Mouse (Mus musculus) c-Kit-negative CD71-positive TER-119-positive erythroid progenitor cells, embryonic 14.5 days (primary cell): ENCODE results near the gene BC029722.
"Not testable (repeated sequence)": the region's sequence is repeated elsewhere in the genome, so short reads cannot be mapped to it uniquely, and the experiment has no call there.

Experiments used
- DNase-seq: peaks from one replicate; pipeline ENCODE4 v3.0.0-alpha.2; 2013; ENCODE audit warnings: low read depth, low spot score

BC029722 gene

DNA sequence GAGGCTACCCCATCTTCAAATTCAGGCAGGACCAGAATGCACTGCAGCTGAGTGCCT is at the start of gene BC029722:
TSS of gene BC029722 (minus strand) at position 35 of the 57 bp plus-strand sequence.
- no peak for DNase-seq

DNA sequence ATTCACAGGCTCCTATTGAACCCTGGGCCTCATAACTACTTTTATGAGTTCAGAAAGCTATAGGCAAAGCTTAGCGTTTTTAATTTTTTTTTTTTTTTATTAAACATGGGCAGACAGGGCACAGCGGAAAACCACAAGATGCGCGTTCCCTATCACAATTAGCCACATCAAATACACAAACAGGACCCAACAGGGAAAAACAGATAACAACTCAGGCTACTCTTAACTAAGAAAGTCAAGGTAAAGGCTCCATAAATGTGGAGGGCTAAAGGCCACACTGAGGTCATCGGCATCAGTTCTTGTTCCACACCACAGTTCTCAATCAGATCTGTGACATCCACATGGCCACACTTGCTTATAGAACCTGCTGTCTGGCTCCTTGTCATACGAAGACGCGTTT is 49.1 kb upstream of the BC029722 start:
- DNase-seq, result no peak

DNA sequence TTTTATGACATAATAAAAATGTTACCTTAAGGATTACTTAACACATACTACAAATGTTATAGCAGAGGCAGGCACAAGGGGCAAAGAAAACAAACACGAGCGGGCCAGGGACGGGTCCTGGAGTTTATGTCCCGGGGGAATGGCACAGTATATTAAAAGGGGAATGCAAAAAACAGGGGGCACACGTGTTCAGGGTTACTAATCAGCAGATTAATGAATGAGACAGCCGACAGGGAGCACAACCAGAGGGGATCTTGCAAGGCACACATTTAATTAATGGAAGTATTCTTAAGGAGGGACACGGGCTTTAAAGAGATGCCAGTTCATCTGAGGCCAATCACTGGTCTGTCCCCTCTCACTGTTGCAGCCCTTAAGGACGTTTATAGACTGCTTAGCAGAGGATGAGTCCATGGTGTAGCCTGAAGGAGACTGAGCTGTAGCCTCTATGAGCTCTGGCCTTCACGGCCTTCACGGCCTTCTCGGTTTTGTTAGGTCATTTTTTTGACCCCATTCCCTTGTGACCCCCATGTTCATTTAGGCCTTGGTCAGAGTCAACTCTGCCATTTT is 44.2 kb upstream of the BC029722 start:
- DNase-seq, result no peak

GRCm38 (mm10) chr2:155862573-155863300 is 43.5 kb upstream of the BC029722 start:
- DNase-seq, result no peak

GRCm38 (mm10) chr2:155861581-155861980 is 42.4 kb upstream of the BC029722 start:
- no peak for DNase-seq

GRCm38 (mm10) chr2:155860102-155860501 is 40.9 kb upstream of the BC029722 start:
- no peak for DNase-seq

DNA sequence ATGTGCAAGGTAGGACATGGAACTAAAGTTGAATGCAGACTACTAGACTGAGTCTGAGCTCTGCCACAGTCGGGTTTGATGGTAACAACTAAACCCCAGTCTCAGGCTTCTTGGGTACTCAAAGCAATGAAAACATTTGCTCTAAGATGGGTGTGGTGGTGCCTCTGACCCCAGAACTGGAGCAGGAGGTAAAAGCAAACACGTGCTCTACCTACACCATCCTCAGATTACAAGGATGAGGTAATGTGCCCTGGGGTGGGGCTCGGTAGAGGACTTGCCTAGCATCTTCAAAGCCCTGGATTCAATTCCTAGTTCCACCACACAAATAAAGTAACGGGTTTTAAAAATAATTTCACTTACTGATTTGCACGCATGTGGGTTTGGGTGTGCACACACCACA is 33.3 kb upstream of the BC029722 start:
- DNase-seq, result no peak

GRCm38 (mm10) chr2:155850120-155850519 is 30.9 kb upstream of the BC029722 start:
- no peak for DNase-seq

DNA sequence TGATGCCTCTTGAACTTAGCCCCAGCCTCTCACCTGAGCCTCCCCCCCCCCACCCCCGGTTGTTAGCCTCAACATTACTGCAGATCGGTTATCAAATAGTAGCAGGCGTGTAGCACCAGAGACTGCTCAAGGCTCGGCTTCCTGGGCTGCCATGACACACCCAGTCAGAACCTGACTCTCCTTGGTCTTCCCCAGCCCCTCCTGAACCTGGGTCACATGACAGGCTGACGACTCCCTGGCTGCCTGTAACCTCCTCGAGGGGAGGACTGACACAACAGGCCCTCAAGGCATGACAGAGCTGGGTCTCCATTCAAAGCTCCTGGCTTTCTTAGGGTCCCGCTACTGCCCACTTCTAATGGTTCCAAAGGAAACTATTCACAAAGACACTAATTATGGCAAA is 30.2 kb upstream of the BC029722 start:
- no peak for DNase-seq

DNA sequence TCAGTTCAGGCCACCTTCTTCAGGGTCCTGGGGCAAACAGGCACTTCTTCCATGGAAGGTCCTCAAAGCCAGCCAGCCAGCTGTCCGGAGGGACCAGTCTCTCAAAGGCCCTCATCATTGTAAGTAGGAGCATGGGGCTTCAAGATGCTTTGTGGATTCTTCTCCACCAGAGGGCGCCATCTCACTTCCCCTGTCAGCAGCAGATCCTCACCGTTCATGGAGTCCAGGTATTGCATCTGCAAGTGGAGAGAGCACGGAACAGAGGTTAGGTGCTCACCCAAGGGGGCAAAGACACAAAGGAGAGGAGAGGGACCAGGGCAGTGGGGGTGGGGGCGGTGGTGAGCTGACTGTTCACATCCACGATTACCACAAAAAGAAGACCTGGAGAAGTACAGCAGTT is 29.1 kb upstream of the BC029722 start:
- DNase-seq, result peak; percentile 67

- DNase-seq, result no peak
Observed at GRCm38 (mm10) chr2:155846930-155847329, 27.7 kb upstream of the BC029722 start.

- DNase-seq, result no peak
Observed at GRCm38 (mm10) chr2:155838961-155839360, 19.7 kb upstream of the BC029722 start.

DNA sequence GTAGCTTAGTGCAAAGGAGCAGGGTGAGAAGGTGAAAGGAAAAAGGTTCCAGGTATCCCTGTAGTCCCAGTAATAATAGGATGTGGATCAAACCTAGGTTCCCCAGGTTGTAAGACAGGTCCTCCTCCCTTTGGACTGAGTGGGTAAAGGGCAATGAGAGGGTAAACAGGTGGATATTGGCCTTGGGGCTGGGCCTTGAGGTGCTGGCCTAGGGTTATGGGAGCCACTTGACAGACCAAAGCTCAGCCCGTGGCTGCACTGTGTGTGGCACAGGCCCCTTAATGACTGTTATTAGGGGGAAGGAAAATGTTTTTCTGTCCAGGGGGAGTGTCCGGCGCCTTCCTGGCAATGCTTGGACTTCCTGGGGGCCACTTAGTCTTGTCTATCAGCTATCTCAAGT is 18.7 kb upstream of the BC029722 start:
- DNase-seq, result no peak

DNA sequence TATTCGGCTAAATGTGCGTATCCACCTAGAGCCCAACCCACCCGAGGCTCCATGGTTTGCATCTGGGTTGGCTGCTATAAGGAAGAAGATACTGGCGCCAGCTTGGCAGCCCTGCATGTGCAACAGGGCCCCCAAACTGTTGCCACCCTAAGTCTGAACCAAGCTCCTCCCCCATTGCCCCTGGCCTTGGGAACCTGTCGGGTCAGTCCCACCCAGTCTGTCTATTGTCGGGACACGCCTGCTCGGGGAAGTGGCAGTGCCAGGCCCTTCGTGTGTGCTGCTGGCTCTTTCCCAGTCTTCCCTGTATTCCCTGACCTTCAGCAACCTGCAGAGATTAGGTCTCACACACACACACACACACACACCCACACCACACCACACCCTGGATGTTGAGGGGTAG is 15.5 kb upstream of the BC029722 start, which contains the start of gene Fam83c:
TSS of gene Fam83c (minus strand) at position 123 of the 400 bp plus-strand sequence.
- DNase-seq, result no peak

- not testable (repeated sequence) for DNase-seq
Observed at GRCm38 (mm10) chr2:155832087-155832486, 12.9 kb upstream of the BC029722 start.

- DNase-seq, result no peak
Observed at GRCm38 (mm10) chr2:155831302-155831701, 12.1 kb upstream of the BC029722 start.

DNA sequence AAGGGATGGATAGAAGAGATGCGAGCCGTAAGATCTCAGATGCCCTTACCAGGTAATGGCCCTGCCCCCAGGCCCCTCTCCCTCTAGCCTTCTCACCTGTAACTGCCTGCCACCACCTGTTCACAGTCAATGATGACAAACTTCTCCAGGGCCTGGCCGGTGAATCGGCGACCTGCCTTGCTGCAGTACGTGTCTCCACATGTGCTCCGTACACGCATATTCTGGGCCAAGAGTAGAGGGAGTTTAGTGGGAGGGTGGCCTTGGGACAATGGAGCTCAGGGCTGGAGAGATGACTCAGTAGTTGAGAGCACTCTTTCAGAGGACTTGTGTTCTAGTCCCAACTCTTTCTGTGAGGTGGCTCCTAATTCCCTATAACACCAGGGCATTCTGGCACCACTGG is 11.6 kb upstream of the BC029722 start:
- DNase-seq, result no peak

DNA sequence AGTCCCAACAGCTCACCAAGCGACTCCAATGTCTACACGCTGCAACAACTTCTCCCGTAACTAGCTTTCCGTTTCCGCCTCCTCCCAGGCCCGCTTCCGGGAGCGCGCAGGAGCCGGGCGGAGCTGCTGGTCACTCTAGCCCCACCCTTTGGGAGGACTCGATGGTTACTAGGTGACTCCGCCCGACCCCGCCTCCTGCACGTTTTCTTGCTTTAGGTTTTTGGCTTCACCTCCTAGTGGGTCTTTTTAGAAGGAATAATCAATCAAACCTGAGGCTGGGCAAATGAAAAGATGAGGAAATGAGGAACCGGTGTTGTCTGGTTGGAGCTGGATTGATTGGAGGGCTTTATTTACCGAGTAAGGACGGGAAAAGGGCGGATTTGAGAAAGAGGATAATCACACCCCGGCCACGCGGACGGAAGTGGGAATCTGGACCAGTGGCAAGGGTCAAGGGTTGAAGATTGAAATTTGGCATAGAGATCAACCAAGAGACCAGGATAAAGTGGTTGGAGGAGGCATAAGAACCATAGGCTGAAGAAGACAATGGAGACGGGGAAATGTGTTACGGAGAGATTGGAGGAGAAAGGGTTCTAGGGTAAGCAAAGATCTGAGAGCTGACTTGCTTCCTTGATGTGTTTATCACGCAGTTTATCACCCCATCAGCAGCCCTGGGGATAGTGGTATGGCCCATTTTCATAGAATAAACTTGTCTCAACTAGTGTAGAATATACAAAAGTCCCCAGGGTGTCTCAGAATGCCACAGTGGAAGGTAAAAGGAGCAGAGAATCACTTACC is 7.6 kb upstream of the BC029722 start, which contains the start of gene Eif6:
TSS of gene Eif6 (minus strand) at position 296 of the 795 bp plus-strand sequence.
- peak; percentile 76 for DNase-seq

DNA sequence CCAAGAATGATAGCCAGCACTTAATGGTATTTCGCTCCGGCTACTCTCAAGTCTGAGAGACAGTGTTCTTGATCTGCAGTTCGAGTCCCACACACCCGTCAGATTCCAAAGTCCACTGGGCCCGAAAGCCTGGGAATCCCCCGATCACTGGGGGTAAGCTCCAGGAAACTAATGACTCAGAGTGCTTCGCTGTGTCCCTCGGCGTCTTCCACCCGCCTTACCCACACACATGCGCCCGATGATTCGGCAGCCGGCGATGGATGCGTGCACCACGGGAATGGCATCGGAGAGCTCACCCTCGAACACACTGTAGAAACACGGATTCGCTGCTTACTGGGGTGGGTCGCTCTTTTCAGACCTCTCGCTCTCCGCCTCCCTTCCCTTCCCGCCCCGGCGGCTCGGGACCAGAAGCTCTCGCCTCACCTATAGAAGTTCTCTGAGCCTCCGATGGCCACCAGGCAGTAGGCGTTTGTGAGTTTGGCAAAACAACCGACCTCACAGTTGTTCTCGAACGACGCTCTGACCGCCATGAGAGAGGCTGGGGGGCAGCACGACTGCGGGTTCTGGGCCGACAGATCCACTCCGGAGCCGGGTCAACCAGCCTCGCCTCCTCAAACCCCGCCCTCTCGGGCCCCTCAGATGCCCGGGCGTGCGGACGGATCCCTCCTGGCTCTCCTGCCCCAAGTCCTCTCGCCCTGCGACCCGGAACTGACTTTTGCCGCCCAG is 6.8 kb upstream of the BC029722 start:
- no peak for DNase-seq

- no peak for DNase-seq
Observed at GRCm38 (mm10) chr2:155823722-155824121, 4.5 kb upstream of the BC029722 start.

DNA sequence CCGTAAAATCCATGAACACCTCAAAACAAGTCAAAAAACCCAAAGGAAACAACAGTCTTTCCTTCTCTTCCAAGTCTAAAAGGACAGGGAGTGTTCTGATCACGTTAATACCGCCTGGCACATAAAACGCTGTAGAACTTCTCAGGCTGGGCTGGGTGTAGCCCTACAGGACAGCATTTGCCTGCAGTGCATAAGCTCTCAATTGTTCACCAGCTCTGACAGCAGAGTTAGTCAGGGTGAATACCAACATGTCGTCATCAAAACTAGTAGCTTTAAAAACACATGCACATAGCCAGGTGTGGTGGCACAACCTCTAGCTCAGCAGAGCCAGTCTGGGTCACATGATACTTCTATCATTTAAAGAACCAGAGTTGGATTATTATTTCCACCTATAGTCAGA is 1.6 kb upstream of the BC029722 start:
- DNase-seq, result no peak

- no peak for DNase-seq
Observed at GRCm38 (mm10) chr2:155819449-155820251, 424 bp upstream of the BC029722 start.
